Mouse (Mus musculus) lung, postnatal 10 days (tissue): ENCODE measurements around the gene Atrnl1.

ENCODE experiments used
- DNase-seq: peaks from one replicate; pipeline ENCODE4 v3.0.0; 2021

Gene Atrnl1

DNA sequence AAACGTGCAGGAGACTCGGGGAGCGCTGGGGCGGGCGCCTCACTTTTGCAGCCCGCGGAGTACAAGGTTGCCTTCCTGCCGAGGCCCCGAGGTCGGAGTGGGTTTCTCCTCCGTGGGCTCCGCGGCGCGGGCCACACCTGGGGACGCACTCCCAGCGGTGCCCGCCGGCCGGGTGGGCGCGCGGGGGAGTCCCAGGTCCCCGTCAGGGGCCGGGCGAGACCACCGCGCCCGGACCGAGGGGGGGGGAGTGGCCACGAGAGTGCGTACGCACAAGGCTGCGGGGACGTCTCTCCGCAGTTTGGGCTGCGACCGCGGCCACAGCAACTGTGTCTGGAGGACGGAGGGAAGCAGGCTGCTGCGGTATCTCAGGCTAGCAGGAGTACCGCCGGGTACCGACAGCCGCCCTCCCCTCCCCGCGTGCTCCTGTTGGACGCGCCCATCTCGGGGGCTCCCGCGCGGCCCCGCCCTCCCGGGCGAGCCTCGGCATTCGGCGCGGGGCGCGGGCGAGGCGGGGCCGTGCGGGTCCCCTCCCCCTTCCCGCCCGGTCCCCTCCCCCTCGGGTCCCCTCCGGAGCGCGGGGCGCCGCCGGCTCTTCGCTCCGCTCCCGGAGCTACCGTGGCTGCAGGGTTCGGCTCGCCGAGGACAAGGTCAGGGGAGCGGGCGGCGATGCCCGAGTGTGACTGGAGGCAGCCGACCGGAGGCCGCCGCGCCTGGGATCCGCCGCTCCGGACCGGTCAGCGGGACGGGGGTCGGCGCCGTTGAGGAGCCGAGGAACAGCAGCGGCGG, at the start of gene Atrnl1:
Gene Atrnl1, plus strand, starts transcription at position 559 of the 786 bp plus-strand sequence.
- DNase-seq: peak; percentile 89

- no peak for DNase-seq
Measured at GRCm38 (mm10) chr19:57561486-57561885, 49.3 kb upstream of the Atrnl1 start.

DNA sequence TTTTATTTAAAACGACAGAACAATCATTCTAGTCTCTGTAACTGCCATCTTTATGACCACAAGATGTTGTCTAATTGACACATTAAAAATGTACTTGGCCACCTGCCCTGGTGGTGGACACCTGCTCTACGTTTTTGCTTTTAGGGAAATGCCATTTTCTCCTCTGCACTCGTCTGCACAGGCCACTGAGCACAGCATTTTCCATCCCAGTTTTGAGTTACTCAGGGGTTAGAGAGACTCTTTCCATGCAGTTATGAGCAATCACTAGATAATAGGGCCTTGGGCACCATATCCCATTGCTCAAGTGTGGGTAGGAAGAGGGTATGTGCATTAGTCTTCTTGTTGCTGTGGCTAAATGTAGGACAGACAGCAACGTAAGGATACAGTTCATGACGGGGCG, 41.8 kb upstream of the Atrnl1 start:
- no peak for DNase-seq

GRCm38 (mm10) chr19:57572360-57573237, 38.2 kb upstream of the Atrnl1 start:
- DNase-seq: no peak

GRCm38 (mm10) chr19:57573470-57573869, 37.4 kb upstream of the Atrnl1 start:
- no peak for DNase-seq

GRCm38 (mm10) chr19:57575027-57575426, 35.8 kb upstream of the Atrnl1 start:
- no peak for DNase-seq

DNA sequence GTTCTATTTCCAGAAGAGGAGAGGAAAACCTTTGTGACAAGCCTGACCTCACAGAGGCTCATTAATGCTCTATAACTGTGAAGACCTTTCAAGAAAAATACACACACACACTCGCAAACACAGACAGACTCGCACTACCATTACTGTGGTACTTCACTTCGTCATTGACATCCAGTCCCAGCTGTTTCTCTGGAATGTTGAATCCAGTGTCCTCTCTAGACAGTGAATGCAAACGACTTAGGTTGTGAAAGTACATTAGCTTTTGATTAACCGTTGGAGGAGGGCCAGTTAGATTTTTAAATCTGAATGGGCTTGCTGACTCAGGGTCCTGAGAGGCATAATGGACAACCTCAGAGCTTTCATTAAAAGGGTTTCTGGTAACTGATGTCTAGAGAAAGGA, 34.0 kb upstream of the Atrnl1 start:
- DNase-seq: no peak

GRCm38 (mm10) chr19:57577256-57577655, 33.6 kb upstream of the Atrnl1 start:
- no peak for DNase-seq

DNA sequence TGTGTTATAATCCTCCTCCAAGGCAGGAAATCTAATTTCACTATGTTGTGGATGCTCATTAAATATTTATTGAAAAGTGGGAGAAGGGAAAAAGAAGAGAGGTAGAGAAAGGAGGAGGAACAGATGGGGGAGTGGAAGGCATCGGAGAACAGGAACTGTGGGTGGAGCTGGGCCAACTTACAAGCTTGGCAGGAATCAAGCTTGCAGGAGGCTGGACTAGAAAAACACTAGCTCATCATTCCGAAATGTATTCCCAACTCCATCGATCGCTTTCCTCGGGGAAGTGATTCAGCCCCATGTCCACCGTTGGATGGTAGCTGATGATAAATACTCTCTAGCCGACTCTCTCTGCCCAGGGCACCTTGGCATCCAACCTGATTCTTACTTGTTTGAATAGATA, 29.9 kb upstream of the Atrnl1 start:
- peak; percentile 35 for DNase-seq

- no peak for DNase-seq
Measured at GRCm38 (mm10) chr19:57585231-57585792, 25.5 kb upstream of the Atrnl1 start.

- DNase-seq: no peak
Measured at GRCm38 (mm10) chr19:57586172-57586571, 24.7 kb upstream of the Atrnl1 start.

DNA sequence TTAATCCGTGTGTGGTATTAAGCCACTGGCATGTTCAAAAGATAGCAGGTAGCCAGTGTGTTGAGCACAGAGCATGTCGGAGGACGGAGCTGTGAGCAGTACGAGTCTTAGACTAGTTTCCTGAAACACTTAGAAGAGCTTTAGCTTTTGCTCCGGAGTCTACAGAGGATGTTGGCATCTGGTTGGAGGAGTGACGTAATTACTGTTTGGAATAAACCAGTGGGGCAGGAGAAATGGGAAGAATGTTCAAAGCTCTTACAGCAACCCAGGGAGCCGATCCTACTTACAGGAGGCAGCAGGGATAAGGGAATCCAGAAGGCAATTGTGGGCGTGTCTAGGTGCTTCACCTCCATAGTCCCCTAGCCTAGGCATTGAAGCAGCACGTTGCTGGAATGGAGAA, 21.3 kb upstream of the Atrnl1 start:
- DNase-seq: peak; percentile 28

GRCm38 (mm10) chr19:57590895-57591294, 19.9 kb upstream of the Atrnl1 start:
- DNase-seq: no peak

- DNase-seq: peak; percentile 18
Measured at GRCm38 (mm10) chr19:57591631-57592030, 19.2 kb upstream of the Atrnl1 start.

DNA sequence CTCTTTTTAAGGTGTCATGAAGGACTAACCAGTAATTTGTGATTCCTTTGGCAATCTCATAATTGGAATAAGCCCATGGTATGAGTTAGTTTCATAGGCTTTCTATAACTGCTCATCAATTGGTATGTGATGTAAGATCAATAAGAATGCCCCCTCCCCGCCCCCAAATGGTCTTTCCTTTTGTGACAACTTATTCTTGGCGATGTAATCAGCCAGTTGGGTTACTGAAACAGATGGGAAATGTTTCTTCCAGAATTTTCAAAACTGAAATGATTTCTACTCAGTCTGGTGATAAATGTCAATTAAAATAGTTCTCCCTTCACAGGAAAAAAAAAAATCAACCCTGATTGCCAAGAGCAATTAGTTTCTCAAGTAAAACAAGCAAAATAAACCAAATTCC, 18.5 kb upstream of the Atrnl1 start:
- no peak for DNase-seq

- no peak for DNase-seq
Measured at GRCm38 (mm10) chr19:57599126-57599525, 11.7 kb upstream of the Atrnl1 start.

DNA sequence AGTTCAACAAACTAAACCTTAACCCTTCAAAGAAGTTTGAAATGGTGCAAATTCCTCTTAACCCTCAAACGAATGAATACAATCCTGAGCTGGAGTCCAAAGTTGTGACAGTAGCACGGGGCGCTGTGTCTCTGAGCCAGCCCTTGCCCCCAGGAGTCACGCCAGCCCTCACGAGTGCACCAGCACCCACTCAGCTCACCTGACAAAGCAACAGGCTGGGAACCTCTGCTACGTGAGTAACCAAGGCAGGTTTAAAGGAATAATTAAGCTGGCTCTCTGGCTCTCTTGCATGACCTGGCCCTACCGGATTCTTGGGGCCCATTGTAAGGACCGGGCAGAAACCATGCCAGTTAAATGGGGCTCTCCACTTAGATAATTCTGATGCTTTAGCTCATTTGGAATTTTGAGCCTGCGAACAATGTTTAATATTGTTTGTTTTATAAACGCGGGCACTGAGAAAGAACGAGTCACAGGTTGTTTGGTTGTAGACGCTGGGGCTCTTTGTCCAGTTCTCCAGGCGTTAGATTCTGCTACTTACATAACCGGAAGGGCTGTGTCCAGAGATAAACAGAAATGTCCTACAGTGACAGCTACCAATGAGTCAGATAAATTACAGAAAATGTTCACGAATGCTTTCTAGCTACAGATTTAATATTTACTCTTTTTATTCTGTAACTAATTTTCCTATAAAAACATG, 10.5 kb upstream of the Atrnl1 start:
- peak; percentile 32 for DNase-seq

DNA sequence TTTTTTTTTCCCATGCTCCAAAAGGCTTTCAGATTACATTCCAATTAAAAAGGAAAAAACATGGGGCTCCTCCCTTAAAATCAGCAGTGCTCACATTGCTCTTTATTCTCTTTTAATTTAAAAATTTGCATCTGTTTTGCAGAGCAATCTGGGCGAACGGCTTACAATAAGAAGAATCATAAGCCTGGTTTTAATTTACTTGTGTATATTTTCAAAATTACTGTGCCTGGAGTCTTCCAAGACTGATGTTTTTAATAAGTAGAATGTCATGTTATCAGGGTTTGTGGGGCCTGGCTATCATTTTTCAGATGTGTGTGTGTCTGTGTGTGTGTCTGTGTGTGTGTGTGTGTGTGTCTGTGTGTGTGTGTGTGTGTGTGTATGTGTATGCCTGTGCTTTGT, 9.9 kb upstream of the Atrnl1 start:
- DNase-seq: no peak

DNA sequence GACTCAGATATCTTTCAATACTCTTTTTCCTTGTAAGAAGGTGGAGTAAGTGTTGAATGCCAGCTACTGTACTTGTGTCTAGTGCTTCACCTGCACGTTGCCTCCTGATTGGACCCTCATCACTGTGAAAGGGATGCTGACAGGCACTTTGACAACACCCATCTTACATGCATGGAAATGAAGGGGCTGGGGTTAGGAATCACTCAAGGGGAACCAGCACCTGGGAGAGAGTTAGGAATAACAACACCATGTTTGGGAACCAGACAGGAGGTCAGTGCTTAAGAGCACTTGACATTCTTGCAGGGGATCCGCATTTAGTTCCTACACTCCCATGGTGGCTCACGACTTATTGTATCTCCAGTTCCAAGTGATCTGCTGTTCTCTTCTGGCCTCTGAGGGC, 7.2 kb upstream of the Atrnl1 start:
- no peak for DNase-seq

DNA sequence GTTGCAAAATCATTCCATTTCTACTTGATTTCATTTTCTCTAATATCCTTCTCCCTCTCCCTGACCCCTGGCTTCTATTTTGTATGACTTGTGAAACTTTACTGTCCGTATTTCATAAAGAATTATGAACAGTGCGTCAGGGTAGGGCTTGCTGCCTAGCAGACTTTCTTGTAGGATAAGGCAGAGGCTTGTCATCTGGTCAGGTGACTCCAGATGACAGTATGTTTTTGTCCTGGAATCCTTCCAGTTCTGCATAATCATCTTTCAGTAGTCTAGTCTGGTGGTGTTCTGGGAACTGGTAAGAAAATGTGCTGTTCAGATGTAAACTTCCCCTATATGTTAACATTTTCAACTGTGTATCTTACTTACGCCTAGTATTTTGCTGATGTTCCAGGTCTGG, 4.9 kb upstream of the Atrnl1 start:
- DNase-seq: no peak

- DNase-seq: no peak
Measured at GRCm38 (mm10) chr19:57606351-57606750, 4.5 kb upstream of the Atrnl1 start.

- peak; percentile 83 for DNase-seq
Measured at GRCm38 (mm10) chr19:57609361-57610057, 1.3 kb upstream of the Atrnl1 start.
